Mouse (Mus musculus): ENCODE data around the gene Sh3rf1.

GRCm38 (mm10) chr8:61264881-61265280 is 41.2 kb downstream of the Sh3rf1 start:
- TF ChIP-seq CTCF (IDR thresholded peaks at IDR 0.05; ENCODE audit: extremely low read depth, insufficient read depth, low read length) (no peak), POLR2A (IDR thresholded peaks at IDR 0.05; ENCODE audit: extremely low read depth, insufficient read depth, low read length) (no peak)

All from cortical plate, adult 2 months (tissue).